Mouse (Mus musculus) embryo, embryonic 9.5 days (tissue): ENCODE measurements around the gene Smarcc1.

Source experiments
- DNase-seq: peaks from one replicate; pipeline ENCODE4 v3.0.0-alpha.2; 2017; ENCODE audit errors: extremely low spot score

Smarcc1 gene

DNA sequence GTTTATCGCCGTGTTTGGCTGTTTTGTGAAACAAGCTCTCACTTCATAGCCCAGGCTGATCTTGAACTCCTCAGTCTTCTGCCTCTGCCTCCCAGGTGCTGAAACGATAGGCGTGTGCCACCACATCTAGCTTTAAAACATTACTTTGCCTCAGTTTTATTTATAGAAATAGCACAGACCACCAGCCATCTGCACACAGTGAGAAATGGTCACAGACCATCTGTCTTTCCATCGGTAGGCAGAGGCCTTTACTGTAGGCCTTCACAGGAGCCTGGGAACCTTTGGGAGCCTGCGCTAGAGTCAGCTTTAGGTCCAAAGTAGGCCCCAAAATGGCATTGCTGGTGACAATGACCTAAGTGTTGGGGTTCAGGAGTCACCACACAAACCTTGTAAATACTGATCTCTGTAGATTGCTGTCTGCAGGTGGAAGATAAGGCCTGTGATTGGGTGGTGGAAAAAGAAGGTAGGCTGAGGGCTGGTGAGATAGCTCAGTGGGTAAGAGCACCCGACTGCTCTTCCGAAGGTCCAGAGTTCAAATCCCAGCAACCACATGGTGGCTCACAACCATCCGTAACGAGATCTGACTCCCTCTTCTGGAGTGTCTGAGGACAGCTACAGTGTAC lies 166.7 kb downstream of the Smarcc1 start:
- DNase-seq: no peak

DNA sequence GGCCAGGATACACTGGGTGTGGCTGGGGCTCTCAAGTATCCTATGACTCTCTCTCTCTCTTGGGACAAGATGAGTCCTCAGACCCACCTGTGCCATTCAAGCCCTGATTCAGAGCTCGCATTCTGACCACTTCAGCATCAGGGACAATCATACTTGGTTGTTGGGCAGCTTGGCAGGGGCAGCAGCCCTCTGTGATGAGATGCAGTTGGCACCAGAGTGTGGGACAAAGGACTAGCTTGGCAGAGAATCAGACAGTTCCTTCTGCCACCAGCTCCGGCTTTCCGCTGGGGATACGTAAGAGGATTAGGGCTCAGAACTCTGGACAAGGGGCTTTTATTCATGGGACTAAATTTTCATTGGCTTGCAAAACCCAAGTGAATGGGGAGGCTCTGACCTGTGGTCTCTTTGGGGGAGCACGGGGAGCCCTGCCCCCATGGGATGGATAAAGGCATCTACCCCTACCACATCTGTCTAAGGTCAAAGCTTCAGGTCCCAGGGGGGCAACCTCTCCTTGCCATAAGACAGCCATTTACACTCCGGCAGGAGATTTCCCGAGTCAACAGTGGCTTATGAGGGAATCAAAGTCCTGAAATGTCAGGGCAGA lies 169.9 kb downstream of the Smarcc1 start:
- DNase-seq: no peak
